Mouse (Mus musculus): ENCODE measurements around the gene Palb2. TPM values are rescaled to one million over a fixed set of nuclear protein-coding genes. Genes with fewer than 3 reads are reported as not detected.
A peak's percentile ranks its signal among the peaks of the same experiment; 100 is the strongest.

Gene Palb2
- 21.9 and 33.6 TPM in 2 replicates for total RNA-seq (2017)

DNA sequence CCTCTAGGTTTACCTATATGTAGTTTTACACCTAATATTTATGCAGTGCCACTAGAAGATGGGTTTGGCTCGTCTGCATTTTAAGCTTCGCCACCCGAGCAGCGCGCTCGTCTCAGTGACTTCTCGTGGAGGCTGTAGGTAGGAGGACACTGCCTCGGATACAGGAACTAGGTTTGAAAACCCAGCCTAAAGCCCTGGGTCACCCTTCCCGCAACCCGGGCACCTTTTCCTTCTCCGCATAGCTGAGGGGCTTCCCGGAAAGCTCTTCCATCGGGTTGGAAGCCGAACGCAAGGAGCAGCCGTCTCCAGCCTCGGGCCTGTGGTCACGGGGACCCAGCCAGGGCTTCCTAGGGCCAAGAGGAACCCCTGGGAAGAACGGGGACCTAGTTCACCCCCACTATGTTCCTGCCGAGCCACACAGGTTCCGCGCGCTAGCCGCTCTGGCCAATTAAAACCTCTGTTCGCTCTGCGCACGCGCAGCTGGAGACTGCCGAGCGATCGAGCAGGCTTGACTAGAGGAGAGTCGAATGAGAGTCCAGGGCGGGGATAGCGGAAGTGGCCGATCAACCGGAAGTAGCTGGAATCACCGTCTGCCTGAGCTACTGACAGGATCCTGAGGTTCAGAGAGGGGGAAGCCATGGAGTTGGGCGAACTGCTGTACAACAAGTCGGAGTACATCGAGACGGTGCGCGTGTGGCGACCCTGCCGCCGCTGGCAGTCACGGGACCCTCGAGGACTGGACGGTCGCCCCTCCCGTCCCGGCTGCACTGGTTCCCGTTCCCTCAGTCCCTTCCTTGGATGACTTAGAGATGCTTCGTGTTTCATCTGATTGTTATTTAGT lies at the start of gene Palb2, which contains the start of gene Dctn5:
Gene Palb2 (minus strand): TSS at position 489 of the 841 bp plus-strand sequence.
Gene Dctn5 (plus strand): TSS at position 545 of the 841 bp plus-strand sequence.
- peak; percentile 96 for ATAC-seq (replicated peaks; ENCODE audit: low read depth, poor library complexity, severe bottlenecking)

DNA sequence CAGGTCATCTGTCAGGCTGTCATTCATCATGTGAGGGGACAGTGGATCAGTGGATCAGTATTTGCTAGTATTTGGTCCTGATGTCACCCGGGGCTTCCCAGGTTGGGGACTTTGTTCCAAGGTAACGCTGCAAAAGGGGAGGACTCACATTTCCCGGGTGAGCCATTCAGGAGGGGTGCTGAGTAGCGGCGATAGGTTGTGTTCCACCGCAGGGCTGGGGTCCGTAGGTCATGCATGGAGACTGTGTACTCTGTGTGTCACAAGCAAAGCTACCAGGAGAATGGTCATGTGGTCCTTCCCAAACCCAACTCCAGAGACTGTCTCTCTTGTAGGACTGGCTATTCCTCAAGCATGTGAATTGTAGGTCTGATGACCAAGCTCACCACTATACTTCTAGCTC lies 47.9 kb upstream of the Palb2 start:
- no peak for ATAC-seq (replicated peaks; ENCODE audit: low read depth, poor library complexity, severe bottlenecking)

DNA sequence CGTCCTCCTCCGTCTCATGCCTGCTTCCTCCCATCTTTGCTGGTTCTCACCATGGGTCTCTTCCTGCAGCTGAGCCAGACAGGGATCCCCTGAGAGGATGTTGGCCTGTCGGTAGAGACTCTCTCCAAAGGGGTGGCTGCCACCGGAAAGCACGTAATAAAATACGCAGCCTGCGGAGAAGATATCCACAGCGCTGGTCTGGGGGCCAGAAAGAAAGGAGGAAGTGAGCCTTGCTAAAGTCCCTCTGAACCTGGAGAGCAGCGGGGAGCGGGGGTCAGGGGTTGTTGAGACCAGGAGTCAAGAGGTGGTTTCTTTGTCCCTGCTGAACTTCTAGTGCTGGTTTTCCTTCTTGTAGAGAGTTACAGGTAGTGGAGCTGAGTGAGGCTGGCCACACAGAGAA lies 38.8 kb upstream of the Palb2 start:
- peak; percentile 72 for ATAC-seq (replicated peaks; ENCODE audit: low read depth, poor library complexity, severe bottlenecking)

DNA sequence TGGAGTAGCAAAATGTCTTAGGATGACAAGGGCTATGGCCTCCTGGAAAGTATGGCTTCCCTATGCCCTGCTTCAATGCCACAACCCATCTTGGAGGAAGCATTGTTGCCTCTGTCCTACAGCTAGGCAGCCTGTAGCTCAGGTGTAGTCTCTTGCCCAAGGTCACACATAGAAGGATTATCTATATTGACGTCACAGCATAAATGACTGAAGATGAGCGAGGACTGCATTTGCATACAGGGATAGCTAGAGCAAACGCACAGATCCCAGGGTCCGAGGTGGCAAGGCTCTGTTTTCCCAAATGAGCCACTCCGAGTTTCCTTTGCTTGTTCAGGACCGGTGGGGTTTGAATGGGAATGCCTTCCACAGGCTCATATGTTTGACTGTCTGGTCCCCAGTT lies 37.9 kb upstream of the Palb2 start:
- ATAC-seq (replicated peaks; ENCODE audit: low read depth, poor library complexity, severe bottlenecking), result no peak

DNA sequence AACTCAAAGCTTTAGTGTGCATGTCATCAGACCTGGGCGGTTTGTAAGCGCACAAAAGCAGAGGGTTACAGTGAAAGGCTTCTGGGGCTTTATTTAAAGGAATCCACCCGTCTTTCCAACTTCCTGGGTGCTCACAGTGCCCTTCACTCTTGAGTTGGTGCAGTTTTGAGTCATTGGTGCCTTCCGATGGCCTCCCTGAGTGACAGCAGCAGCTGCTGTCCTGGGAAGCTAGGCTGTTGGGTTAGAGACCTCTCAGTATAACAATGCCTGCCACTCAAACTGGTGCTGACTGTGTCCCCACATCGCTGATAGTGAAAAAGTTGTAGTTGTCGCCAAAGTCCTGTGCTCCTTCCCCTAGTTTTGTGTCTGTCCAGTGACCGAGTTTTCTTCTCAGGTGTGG lies 34.4 kb upstream of the Palb2 start:
- no peak for ATAC-seq (replicated peaks; ENCODE audit: low read depth, poor library complexity, severe bottlenecking)

DNA sequence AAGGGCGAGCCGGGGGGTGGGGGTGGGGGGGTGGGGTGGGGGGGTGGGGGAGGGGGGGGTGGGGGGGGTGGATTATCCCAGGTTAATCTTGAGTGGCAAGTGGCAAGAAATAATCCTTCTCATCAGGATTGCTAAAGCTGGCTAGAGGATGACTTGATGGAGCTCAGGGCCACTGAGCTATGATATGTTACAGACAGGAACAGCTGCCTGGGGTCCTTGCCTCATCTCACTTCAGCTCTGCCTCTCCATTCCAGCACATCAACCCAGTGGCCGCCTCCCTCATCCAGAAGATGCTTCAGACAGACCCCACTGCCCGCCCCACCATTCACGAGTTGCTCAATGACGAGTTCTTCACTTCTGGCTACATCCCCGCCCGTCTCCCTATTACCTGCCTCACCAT lies 31.0 kb upstream of the Palb2 start:
- no peak for ATAC-seq (replicated peaks; ENCODE audit: low read depth, poor library complexity, severe bottlenecking)

DNA sequence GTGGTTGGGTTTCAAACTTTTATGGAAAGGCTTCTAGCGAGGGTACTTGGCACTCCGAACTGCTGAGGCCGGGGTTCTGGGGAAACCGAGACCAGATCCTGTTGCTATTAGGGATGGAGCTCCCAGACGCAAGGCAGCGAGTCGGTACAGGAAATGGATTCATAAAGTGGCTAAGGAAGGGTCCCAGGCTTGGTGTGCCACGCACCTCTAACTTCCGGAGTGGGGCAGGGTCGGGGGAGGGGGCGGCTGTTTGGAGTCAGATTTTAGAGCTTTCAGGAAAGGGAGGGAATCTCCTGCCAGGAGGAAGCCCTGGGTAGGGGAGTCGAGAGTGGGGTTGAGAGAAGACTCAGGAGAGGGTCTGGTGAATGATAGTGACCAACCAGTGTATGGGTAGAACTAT lies 27.3 kb upstream of the Palb2 start:
- ATAC-seq (replicated peaks; ENCODE audit: low read depth, poor library complexity, severe bottlenecking), result 0 out of 2 replicates have a peak, but pooled peaks have one; percentile 2

DNA sequence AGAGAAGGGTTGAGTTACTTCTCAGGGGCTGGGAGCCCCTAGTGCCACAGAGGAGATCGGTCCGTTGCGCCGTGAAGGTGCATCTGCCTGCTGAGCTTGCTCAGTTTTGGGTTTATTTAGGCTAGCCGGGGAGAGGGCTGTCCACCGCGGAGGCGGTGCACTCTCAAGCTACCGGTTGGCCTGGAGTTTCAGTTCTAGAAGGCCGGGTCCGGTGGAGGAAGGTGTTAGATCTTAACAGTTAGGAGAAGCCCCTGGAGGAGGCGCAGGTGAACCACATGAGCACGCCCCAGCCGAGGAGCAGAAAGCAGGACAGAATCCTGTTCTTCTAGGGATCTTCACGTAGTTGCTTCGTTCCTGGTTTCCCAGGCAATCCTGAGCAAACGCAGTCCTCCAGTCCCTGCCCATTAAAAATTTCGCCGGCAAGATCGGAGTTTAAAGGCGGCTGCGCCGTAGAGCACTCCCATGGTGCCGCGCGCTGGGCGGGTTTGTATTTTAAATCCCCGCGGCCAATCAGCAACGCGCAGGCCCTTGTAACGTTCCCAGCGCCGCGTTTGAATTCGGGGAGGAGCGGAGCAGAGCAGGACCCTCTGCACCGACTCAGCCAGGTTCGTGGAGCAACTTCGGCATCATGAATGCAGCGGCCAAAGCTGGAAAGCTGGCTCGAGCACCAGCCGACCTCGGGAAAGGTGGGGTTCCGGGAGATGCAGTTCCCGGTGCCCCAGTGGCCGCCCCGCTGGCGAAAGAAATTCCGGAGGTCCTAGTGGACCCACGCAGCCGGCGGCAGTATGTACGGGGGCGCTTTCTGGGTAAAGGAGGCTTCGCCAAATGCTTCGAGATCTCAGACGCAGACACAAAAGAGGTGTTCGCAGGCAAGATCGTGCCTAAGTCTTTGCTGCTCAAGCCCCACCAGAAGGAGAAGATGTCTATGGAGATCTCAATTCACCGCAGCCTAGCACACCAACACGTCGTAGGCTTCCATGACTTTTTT lies 26.4 kb upstream of the Palb2 start, which contains the start of gene Plk1:
Gene Plk1 (plus strand): TSS at position 525 of the 988 bp plus-strand sequence.
- ATAC-seq (replicated peaks; ENCODE audit: low read depth, poor library complexity, severe bottlenecking), result peak; percentile 84

DNA sequence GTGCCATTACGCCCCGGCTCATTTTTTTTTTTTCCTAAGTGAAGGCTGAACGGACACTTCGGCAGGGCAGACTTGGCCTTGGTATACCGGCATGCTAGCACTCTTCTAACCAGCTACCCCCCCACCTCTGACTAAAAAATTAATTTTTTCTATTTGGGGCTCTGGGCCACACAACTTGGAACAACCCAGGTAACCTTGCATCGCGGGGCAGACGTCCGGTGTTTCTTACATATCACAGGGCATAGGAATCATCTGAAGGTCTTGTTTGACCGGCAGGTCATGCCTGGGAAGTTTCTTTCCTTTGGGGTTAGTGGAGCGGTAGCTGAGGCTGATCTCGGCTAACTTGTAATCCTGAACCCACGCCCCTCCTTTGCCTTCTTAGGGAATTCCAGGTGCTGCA lies 25.7 kb upstream of the Palb2 start:
- ATAC-seq (replicated peaks; ENCODE audit: low read depth, poor library complexity, severe bottlenecking), result no peak; the same call in 1 of the 2 replicates

DNA sequence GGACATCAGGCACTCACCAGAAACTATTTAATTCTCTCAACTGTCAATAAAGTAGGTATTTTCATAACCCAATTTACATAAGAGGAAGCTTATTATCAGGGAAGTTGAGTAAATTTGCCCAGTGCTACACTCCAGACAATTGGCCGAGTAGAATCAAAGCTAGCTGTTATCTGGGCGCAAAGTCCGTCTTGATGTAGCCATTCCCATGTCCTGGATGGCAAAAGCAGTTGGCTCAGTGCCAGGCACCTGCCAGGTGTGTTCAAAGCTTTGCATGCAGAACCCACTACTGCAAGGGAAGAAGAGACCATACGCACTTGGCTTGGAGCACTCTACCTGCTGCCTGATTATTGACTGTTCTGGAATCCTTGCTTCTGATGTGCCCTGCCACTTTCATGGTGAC lies 19.7 kb upstream of the Palb2 start:
- no peak for ATAC-seq (replicated peaks; ENCODE audit: low read depth, poor library complexity, severe bottlenecking)

DNA sequence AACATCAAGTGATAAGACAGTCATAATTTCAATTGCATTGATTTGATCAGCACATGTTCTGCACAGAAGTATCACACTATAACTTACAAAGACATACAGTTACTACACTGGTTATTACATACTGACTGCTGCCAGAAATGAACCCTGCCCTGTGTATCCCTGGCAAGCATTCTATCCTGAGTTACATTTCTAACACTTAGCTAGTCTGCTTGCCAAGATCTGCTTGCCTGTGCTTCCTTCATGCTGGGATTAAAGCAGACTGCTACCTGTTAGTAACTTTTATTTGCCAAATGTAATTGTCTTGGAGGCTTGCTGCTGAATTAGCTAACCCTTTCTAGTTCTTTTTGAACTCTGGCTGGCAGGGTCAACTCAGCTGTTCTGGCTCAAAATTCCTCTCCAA lies 8.2 kb upstream of the Palb2 start:
- ATAC-seq (replicated peaks; ENCODE audit: low read depth, poor library complexity, severe bottlenecking), result no peak

DNA sequence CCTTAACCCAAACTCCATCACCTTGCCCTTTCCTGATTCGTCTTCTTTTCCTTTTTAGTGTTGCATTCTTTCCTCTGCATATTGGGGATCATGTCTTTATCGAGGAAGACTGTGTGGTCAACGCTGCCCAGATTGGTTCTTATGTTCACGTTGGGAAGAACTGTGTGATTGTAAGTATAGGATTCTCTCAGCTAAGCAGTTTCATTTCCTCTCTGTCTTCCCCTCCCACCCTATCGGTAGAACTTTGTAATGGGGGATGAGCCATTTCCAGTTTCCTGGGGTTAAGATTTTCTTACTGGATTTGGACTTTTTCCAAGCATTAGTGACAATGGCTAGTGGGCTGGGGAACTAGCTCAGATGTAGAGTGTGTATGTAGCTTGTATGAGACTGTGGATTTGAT lies 5.4 kb upstream of the Palb2 start:
- ATAC-seq (replicated peaks; ENCODE audit: low read depth, poor library complexity, severe bottlenecking), result no peak

DNA sequence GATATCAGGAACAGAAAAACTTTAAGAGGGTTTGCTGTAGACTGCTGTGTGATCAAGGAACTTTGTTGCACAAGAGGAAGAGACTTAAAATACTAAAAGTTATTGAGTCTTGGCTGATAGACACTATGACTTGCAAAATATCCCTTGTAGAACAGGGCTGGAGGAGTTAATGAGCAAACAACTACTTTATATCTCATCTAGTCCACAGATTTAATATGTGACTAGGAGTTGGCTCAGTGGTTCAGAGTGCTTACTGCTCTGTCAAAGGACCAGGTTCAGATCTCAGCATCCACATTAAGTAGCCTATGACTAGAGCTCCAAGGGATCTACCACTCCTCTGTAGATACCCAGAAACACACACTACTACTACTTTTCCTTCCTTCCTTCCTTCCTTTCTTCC lies 4.3 kb upstream of the Palb2 start:
- ATAC-seq (replicated peaks; ENCODE audit: low read depth, poor library complexity, severe bottlenecking), result no peak

DNA sequence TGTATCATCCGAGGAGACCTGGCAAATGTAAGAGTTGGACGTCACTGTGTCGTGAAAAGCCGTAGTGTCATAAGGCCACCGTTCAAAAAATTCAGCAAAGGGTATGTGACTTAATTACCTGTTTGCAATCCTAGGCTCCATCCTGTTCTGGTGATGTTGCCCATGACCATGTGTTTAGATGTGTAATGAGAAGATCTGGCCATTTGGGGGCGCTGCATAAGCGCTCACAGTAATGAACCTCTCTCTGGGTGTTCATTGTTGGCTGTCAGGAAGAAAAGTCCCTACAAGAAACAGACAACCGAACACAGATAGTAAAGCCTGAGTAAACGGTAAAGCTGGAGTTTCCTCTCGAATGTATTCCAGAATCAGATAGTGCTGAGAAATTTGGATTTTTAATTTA lies 2.3 kb upstream of the Palb2 start:
- no peak for ATAC-seq (replicated peaks; ENCODE audit: low read depth, poor library complexity, severe bottlenecking)

DNA sequence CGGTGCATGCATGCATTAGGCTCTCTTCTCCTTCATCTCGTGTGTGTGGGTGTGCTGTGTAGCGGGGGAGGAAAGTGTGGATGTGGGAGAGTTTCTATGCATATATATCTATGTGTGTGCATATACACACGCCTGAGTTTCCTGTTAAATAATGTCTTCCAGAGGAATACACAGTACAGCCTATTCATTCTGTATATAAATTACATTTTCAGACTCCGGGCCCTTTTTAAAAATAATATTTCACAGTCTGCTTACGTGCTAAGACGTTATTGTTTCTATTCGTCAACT lies 497 bp upstream of the Palb2 start:
- ATAC-seq (replicated peaks; ENCODE audit: low read depth, poor library complexity, severe bottlenecking), result no peak

DNA sequence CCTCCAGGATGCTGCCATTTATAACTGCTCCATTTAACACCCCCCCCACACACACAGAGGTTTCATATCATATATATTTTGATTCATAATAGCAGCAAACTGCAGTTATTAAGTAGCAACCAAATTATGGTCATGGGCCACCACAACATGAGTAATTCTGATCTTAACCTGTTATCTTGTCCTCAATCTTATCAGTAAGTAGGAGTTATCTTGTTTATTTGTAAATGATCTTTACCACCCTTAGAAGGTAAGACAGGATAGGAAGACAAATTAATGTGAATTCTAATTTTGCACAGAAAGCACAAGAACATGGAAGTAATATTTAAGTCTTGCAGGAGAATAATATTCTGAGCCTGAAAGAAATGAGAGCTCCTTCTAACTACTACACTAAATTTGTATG lies 951 bp downstream of the Palb2 start:
- no peak for ATAC-seq (replicated peaks; ENCODE audit: low read depth, poor library complexity, severe bottlenecking)

DNA sequence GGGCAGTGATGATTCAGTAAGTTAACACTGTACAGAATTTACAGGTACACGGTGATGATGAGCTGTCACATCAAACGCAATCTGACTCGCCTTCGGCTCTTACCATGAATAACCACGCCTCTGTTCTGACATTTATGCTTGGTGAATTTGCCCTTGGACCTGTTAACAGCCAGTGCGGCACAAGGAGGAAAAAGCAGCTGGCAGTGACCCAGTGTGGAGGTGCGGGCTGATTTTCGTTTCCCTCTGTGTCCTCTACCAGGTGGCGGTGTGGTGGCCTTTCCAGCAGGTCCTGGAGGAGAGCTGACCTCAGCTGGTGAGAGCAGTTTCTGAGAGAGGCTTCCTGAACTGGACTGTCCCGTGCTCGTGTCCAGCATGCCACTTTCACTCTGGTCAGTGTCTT lies 5.8 kb downstream of the Palb2 start:
- ATAC-seq (replicated peaks; ENCODE audit: low read depth, poor library complexity, severe bottlenecking), result no peak

DNA sequence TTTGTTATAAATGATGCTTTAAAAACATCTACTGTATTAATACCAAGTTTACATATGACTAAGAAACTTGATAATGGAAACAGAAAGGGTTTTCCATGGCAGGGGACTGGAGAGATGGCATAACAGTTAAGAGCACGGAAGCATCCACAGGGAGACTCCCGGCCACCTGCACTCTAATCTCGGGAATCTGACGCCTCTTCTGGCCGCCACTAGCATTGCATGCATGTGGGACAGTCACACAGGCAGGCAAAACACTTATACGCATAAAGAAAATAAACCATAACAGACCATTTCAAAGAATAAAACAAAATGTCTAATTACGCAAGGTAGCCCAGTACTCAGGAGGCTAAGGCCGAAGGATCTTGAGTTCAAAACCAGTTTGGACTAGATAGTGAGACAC lies 7.1 kb downstream of the Palb2 start:
- ATAC-seq (replicated peaks; ENCODE audit: low read depth, poor library complexity, severe bottlenecking), result no peak

DNA sequence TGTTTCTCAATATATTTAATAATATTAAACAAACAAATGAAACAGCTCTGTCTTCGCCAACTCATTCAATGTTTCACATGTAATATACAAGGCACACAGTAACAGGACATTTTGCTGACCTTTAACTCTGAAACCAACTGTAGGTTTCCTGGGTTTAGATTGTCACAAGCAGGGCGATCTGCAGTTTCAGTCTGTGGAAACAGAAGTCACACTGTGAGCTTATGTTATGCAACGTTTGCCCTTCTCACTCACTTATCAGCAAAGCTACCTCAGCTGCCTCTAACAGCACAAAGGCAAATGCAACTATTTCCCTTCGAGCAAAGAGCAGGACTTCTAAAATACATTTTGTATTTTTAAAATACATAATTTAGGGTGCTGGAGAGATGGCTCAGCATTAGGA lies 9.3 kb downstream of the Palb2 start:
- ATAC-seq (replicated peaks; ENCODE audit: low read depth, poor library complexity, severe bottlenecking), result no peak

DNA sequence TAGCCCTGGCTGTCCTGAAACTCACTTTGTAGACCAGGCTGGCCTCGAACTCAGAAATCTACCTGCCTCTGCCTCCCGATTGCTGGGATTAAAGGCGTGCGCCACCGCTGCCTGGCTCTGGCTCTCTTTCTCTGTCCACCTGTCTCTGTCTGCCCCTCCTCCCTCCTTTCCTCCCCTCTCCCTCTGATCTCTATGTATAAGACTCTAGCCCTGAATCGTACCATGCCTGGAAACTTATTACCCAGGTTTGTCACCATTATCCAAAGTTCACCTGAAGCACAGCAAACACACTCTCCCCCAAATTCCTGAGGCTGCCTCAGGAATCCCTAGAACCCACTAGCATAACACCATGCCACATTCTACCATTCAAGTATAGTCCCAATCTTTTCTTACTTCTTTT lies 24.6 kb downstream of the Palb2 start:
- ATAC-seq (replicated peaks; ENCODE audit: low read depth, poor library complexity, severe bottlenecking), result no peak

DNA sequence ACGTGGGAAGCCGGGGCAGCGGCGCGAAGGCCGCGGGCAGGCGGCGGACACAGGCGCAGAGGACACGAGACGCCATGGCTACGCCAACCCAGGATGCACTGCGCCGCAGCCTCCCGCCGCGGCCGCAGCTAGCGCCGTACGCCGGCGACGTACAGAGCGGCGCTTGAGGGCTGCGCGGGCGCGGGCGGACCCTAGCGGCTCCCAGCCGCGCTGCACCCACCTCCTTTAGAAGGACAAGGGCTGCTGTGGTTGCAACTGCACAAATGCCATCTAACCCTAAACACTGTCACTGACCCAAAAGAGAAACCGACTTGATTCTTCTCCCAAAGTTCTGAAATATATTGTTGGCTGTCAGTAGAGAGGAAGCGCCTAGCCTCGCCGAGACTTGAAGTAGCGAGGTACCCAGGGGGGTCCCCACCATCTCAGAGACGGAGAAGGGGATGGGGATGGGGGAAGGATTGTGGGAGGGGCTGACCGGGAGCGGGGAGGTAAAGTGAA lies 31.0 kb downstream of the Palb2 start, which contains the start of gene Ndufab1:
Gene Ndufab1 (minus strand): TSS at position 140 of the 498 bp plus-strand sequence.
- peak; percentile 96 for ATAC-seq (replicated peaks; ENCODE audit: low read depth, poor library complexity, severe bottlenecking)
